Comparison of ENCODE assay signal across 11 mouse cellular contexts in the genomic region with DNA sequence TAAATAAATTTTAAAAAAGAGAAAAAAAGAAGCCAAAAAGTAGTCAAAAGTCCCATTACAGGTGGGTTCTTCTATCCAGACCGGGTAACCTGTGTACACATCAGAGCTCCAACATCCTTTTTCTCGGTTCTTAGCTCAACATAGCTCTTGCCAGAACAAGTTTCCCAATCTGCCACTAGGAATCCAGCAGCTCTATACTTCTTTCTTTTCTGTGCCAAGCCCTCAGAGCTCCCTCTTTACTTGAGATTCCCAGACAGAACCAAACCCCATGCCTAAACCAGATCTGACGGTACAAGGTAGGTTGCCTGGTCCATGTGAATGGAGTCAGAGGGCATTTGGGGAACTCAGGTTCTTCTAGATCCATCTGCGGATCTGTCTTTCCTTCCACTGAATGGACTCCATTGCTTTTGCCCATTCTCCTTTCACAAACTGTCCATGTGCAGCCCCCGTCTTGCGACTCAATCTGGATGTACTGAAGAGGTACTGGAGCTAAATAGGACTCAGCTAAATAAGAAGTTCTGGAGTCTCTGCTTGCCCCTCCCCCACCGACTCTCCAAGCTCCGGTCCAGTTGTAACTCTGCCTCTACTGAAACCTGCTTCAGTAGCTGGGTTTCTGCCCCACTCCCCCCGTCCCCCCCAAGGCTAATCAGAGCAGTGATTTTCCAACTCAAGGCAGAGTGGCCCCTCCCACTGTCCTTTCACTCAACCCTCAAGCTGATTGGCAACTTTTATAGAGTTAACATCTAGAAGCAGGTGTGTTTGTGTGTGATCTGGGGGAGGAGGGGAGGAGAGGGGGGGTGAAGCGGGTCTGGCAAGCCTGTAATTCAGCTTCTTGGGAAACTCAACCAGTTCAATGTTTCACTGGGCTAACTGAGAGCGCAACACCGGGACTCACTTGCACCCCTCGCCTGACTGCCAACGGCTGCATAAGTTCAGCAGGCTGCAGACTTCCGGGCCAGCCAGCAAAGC. TPM values are rescaled to one million over a fixed set of nuclear protein-coding genes. Genes with fewer than 3 reads are reported as not detected.
DNase-seq lines count a peak whose midpoint lies in the region; ATAC-seq lines count a peak whose summit lies in the region.
"Had no signal": no experiment of that assay in that cellular context is flagged by ENCODE, and none has a peak within 500 bp of the region (broad histone marks: within the 10 kb centered on the region; RNA-seq: fewer than 3 reads in every experiment).

No protein-coding gene starts in this region.

- WGBS in intestine, embryonic 14.5 days: 35% methylated on average over 15 of the region's 15 CpGs
- WGBS in limb, embryonic 11.5 days: 36% methylated on average over 15 of the region's 15 CpGs
- 34% methylated on average over 15 of the region's 15 CpGs for WGBS in stomach, embryonic 14.5 days

- no peak overlapping the region for H3K9ac ChIP-seq in intestine, embryonic 14.5 days (ENCODE audit: low read length)
- no peak overlapping the region for H3K9ac ChIP-seq in limb, embryonic 11.5 days (ENCODE audit: low read length)
- no peak overlapping the region for H3K9ac ChIP-seq in stomach, embryonic 14.5 days (replicated peaks; ENCODE audit: low read depth, low read length)

- no peak for ATAC-seq in intestine, embryonic 14.5 days (replicated peaks; ENCODE audit: low FRiP score, low TSS enrichment, low read depth)
- ATAC-seq in limb, embryonic 11.5 days (ENCODE audit: insufficient number of reproducible peaks, low FRiP score, low TSS enrichment, low read depth): no peak
- ATAC-seq in stomach, embryonic 14.5 days (ENCODE audit: insufficient number of reproducible peaks, insufficient read depth, low FRiP score, low read depth): peak; percentile 47

- H3K4me2 ChIP-seq in intestine, embryonic 14.5 days (ENCODE audit: low read length): peak overlapping the region; percentile 89
- H3K4me2 ChIP-seq in limb, embryonic 11.5 days (ENCODE audit: low read depth, severe bottlenecking): peak overlapping the region; percentile 84; the same call in 1 of the 2 replicates
- H3K4me2 ChIP-seq in stomach, embryonic 14.5 days (replicated peaks; ENCODE audit: low read depth, low read length): peak overlapping the region; percentile 86

- no peak overlapping the region for H3K27ac ChIP-seq in intestine, embryonic 14.5 days (ENCODE audit: low read depth)
- H3K27ac ChIP-seq in limb, embryonic 11.5 days (replicated peaks; ENCODE audit: low read depth, low read length): no peak overlapping the region
- peak overlapping the region; percentile 27; the same call in 1 of the 2 replicates for H3K27ac ChIP-seq in stomach, embryonic 14.5 days (ENCODE audit: low read length)
- H3K27ac ChIP-seq: midbrain, embryonic 12.5 days had no signal

- H3K27me3 ChIP-seq in intestine, embryonic 14.5 days (replicated peaks; ENCODE audit: control insufficient read depth, insufficient read depth, low read length): 0 out of 2 replicates have a peak, but pooled peaks cover 3% of the 10 kb centered on the region
- peaks cover 5% of the 10 kb centered on the region for H3K27me3 ChIP-seq in limb, embryonic 11.5 days (ENCODE audit: control insufficient read depth, insufficient read depth, low read length)
- H3K27me3 ChIP-seq in stomach, embryonic 14.5 days (ENCODE audit: control insufficient read depth, insufficient read depth, low read length): no peaks in the 10 kb centered on the region

- no peaks in the 10 kb centered on the region for H3K36me3 ChIP-seq in intestine, embryonic 14.5 days (ENCODE audit: control insufficient read depth, insufficient read depth, low read length)
- H3K36me3 ChIP-seq in limb, embryonic 11.5 days (ENCODE audit: control insufficient read depth, insufficient read depth, low read length): no peaks in the 10 kb centered on the region
- H3K36me3 ChIP-seq in stomach, embryonic 14.5 days (ENCODE audit: control insufficient read depth, insufficient read depth, low read length): no peaks in the 10 kb centered on the region
- H3K36me3 ChIP-seq: midbrain, embryonic 12.5 days had no signal

- no peaks in the 10 kb centered on the region for H3K4me1 ChIP-seq in intestine, embryonic 14.5 days (replicated peaks; ENCODE audit: control insufficient read depth, insufficient read depth, low read length)
- H3K4me1 ChIP-seq in limb, embryonic 11.5 days (ENCODE audit: control insufficient read depth, insufficient read depth, low read length): peaks cover 8% of the 10 kb centered on the region
- H3K4me1 ChIP-seq in stomach, embryonic 14.5 days (ENCODE audit: control insufficient read depth, insufficient read depth, low read length): peaks cover 4% of the 10 kb centered on the region; the same call in 1 of the 2 replicates

- peak; percentile 19 for DNase-seq in retina, postnatal 1 day
- no peak for DNase-seq in retina, embryonic 14.5 days (ENCODE audit: low spot score)
- peak; percentile 58 for DNase-seq in intestine, embryonic 14.5 days (ENCODE audit: low spot score)
- peak; percentile 24 for DNase-seq in limb, embryonic 11.5 days (ENCODE audit: low spot score)
- DNase-seq in embryo, embryonic 9.5 days (ENCODE audit: extremely low spot score): no peak
- no peak for DNase-seq in embryo, embryonic 10.5 days (ENCODE audit: low spot score)
- no peak for DNase-seq in left cerebral cortex, adult 11 months (ENCODE audit: low spot score)
- DNase-seq: cerebellum, postnatal 25 days had no signal

- H3K4me3 ChIP-seq in intestine, embryonic 14.5 days (ENCODE audit: low read depth, low read length): peak overlapping the region; percentile 44; the same call in 1 of the 2 replicates
- no peak overlapping the region for H3K4me3 ChIP-seq in limb, embryonic 11.5 days (ENCODE audit: low read depth, low read length)
- H3K4me3 ChIP-seq in stomach, embryonic 14.5 days (ENCODE audit: low read depth, low read length): peak overlapping the region; percentile 47; the same call in 1 of the 2 replicates

- H3K9me3 ChIP-seq in intestine, embryonic 14.5 days (ENCODE audit: control insufficient read depth, low read length): no peaks in the 10 kb centered on the region
- no peaks in the 10 kb centered on the region for H3K9me3 ChIP-seq in limb, embryonic 11.5 days (ENCODE audit: control insufficient read depth, low read length)
- no peaks in the 10 kb centered on the region for H3K9me3 ChIP-seq in stomach, embryonic 14.5 days (ENCODE audit: control insufficient read depth, low read depth, low read length)

RNA-seq across cellular contexts. Expression of a gene that starts 1.3 kb away (rescaled TPM):
- polyA plus RNA-seq in intestine, embryonic 14.5 days (2014; fragmentation: Nextera tagmentation; extraction: Ambion mirVana): not detected in 2 replicates
- polyA plus RNA-seq in limb, embryonic 11.5 days (2014; fragmentation: Nextera tagmentation; extraction: Ambion mirVana): 0.41 TPM in 1 of 2 replicates, not detected in the other
- polyA plus RNA-seq in stomach, embryonic 14.5 days (2014; fragmentation: Nextera tagmentation; extraction: Ambion mirVana): not detected in 2 replicates
- polyA plus RNA-seq: heart, embryonic 16.5 days; midbrain, embryonic 12.5 days had no signal

RNA-seq across cellular contexts. Expression of a gene that starts 1.7 kb away (rescaled TPM):
- 28.0 and 28.7 TPM in 2 replicates for polyA plus RNA-seq in intestine, embryonic 14.5 days (2014; fragmentation: Nextera tagmentation; extraction: Ambion mirVana)
- 6.4 and 7.9 TPM in 2 replicates for polyA plus RNA-seq in limb, embryonic 11.5 days (2014; fragmentation: Nextera tagmentation; extraction: Ambion mirVana)
- polyA plus RNA-seq in stomach, embryonic 14.5 days (2014; fragmentation: Nextera tagmentation; extraction: Ambion mirVana): 46.5 and 48.5 TPM in 2 replicates

RNA-seq across cellular contexts. Expression of a gene that starts 6.3 kb away (rescaled TPM):
- polyA plus RNA-seq in intestine, embryonic 14.5 days (2014; fragmentation: Nextera tagmentation; extraction: Ambion mirVana): 57.4 and 64.9 TPM in 2 replicates
- polyA plus RNA-seq in limb, embryonic 11.5 days (2014; fragmentation: Nextera tagmentation; extraction: Ambion mirVana): 100.0 and 107 TPM in 2 replicates
- 65.3 and 65.5 TPM in 2 replicates for polyA plus RNA-seq in stomach, embryonic 14.5 days (2014; fragmentation: Nextera tagmentation; extraction: Ambion mirVana)

RNA-seq across cellular contexts. Expression of a gene that starts 15.3 kb away (rescaled TPM):
- 39.7 and 47.2 TPM in 2 replicates for polyA plus RNA-seq in intestine, embryonic 14.5 days (2014; fragmentation: Nextera tagmentation; extraction: Ambion mirVana)
- polyA plus RNA-seq in limb, embryonic 11.5 days (2014; fragmentation: Nextera tagmentation; extraction: Ambion mirVana): 28.5 and 30.7 TPM in 2 replicates
- polyA plus RNA-seq in stomach, embryonic 14.5 days (2014; fragmentation: Nextera tagmentation; extraction: Ambion mirVana): 42.7 and 49.0 TPM in 2 replicates

RNA-seq across cellular contexts. Expression of a gene that starts 18.9 kb away (rescaled TPM):
- 11.4 and 11.6 TPM in 2 replicates for polyA plus RNA-seq in intestine, embryonic 14.5 days (2014; fragmentation: Nextera tagmentation; extraction: Ambion mirVana)
- polyA plus RNA-seq in limb, embryonic 11.5 days (2014; fragmentation: Nextera tagmentation; extraction: Ambion mirVana): 4.4 and 5.5 TPM in 2 replicates
- 11.6 and 12.6 TPM in 2 replicates for polyA plus RNA-seq in stomach, embryonic 14.5 days (2014; fragmentation: Nextera tagmentation; extraction: Ambion mirVana)

Comparison
In these comparisons a context has a peak if more than half of its experiments do, and no peak if none do; other contexts are left out.
1. DNase-seq: peak in retina, postnatal 1 day (single experiment), intestine, embryonic 14.5 days (single experiment) and limb, embryonic 11.5 days (single experiment); none in retina, embryonic 14.5 days (single experiment), embryo, embryonic 9.5 days (single experiment), embryo, embryonic 10.5 days (single experiment) and left cerebral cortex, adult 11 months (single experiment).
2. Peak in every context shown above with its lines, with median percentiles within 50 percentile points of each other: H3K4me2 ChIP-seq.